Mouse (Mus musculus) spleen, adult 2 months (tissue): ENCODE data around the gene Slc4a3.

Experiments used
- CTCF ChIP-seq: fragments of 200-500 bp; IDR thresholded peaks from 2 replicates; pipeline ENCODE4 v1.5.1; 2011; ENCODE audit warnings: mild to moderate bottlenecking, inconsistent platforms; ENCODE audit not compliant: insufficient read depth, insufficient read length, insufficient replicate concordance; ENCODE audit errors: extremely low read depth
- POLR2A ChIP-seq: fragments of 200-500 bp; IDR thresholded peaks from 2 replicates; pipeline ENCODE4 v1.6.1; 2011; ENCODE audit warnings: low read depth, low read length, inconsistent platforms

GRCm38 (mm10) chr1:75587738-75588719 is 42.0 kb downstream of the Slc4a3 start:
- no peak for TF ChIP-seq POLR2A
- TF ChIP-seq CTCF = no peak
